ENCODE assay signal across 11 mouse cellular contexts in the genomic region with DNA sequence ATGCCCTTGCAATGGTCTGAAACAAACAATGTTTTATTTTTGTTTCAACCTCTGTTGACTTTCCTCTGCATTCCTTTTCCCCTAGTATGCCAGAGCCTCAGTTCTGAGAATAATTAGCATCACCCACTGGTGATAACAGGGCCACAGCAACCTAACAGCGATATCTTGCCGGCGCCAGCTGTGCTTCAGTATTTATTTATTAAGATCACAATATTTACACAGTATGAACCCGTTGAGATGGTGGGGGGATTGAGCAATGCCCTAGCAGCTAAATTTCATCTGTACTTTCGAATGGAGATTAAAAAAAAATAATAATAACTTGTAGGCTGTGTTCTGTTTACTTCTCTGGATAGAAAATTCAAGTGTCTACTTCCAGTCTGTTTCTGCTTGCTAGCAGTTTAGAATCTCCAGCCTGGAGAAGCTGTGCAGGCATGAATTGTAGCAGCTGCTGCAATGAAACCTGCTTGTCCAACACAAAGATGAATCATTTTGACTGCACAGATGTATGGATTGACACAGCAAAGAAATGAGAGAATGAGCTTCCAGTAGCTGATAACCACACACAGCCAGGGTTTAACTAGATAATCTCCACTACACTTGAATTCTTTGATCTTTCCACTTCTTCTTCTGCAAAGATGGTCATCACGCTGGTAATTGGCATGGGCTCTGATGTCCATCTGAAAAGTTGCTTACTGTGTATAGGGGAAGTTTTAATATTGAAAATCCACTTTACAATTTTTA.
DNase-seq lines count a peak whose midpoint lies in the region; ATAC-seq and TF ChIP-seq lines count a peak whose summit lies in the region.
"Had no signal": no experiment of that assay in that cellular context is flagged by ENCODE, and none has a peak within 500 bp of the region (broad histone marks: within the 10 kb centered on the region; RNA-seq: fewer than 3 reads in every experiment).

No protein-coding gene starts in this region.

- H3K27ac ChIP-seq in hindbrain, embryonic 15.5 days (replicated peaks), result 0 out of 2 replicates have a peak overlapping the region, but pooled peaks have one; percentile 9
- H3K27ac ChIP-seq in hindbrain, embryonic 10.5 days, result no peak overlapping the region
- no peak overlapping the region; the same call in 1 of the 2 replicates for H3K27ac ChIP-seq in forebrain, embryonic 14.5 days (ENCODE audit: low read depth, low read length)
- no peak overlapping the region for H3K27ac ChIP-seq in midbrain, embryonic 12.5 days (replicated peaks)
- no peak overlapping the region for H3K27ac ChIP-seq in gastrocnemius, adult 2 months

- intact Hi-C loops in heart, postnatal 14 days (cut with DNase I), result no loop called here
- intact Hi-C loops in gastrocnemius, adult 2 months (cut with DNase I), result no loop called here

- H3K9ac ChIP-seq in hindbrain, embryonic 15.5 days, result no peak overlapping the region
- no peak overlapping the region for H3K9ac ChIP-seq in forebrain, embryonic 14.5 days (ENCODE audit: low read length)
- no peak overlapping the region for H3K9ac ChIP-seq in midbrain, embryonic 12.5 days (replicated peaks)

- H3K36me3 ChIP-seq in hindbrain, embryonic 15.5 days, result no peaks in the 10 kb centered on the region
- H3K36me3 ChIP-seq in hindbrain, embryonic 10.5 days, result no peaks in the 10 kb centered on the region
- H3K36me3 ChIP-seq in forebrain, embryonic 14.5 days (ENCODE audit: control insufficient read depth, insufficient read depth, low read length), result no peaks in the 10 kb centered on the region
- H3K36me3 ChIP-seq in midbrain, embryonic 12.5 days, result no peaks in the 10 kb centered on the region

- no peaks in the 10 kb centered on the region for H3K27me3 ChIP-seq in hindbrain, embryonic 15.5 days
- H3K27me3 ChIP-seq in hindbrain, embryonic 10.5 days (ENCODE audit: insufficient read depth, poor library complexity, severe bottlenecking), result no peaks in the 10 kb centered on the region
- H3K27me3 ChIP-seq in forebrain, embryonic 14.5 days (replicated peaks; ENCODE audit: control insufficient read depth, insufficient read depth, low read length), result no peaks in the 10 kb centered on the region
- H3K27me3 ChIP-seq in midbrain, embryonic 12.5 days, result no peaks in the 10 kb centered on the region
- H3K27me3 ChIP-seq: CH12.LX had no signal

- no peaks in the 10 kb centered on the region for H3K4me1 ChIP-seq in hindbrain, embryonic 15.5 days (replicated peaks)
- H3K4me1 ChIP-seq in hindbrain, embryonic 10.5 days (replicated peaks), result no peaks in the 10 kb centered on the region
- no peaks in the 10 kb centered on the region for H3K4me1 ChIP-seq in forebrain, embryonic 14.5 days (ENCODE audit: control insufficient read depth, insufficient read depth, low read length)
- H3K4me1 ChIP-seq in midbrain, embryonic 12.5 days, result no peaks in the 10 kb centered on the region

- ATAC-seq in hindbrain, embryonic 15.5 days (ENCODE audit: low FRiP score, low read depth), result peak; percentile 61; the same call in 1 of the 2 replicates
- ATAC-seq in forebrain, embryonic 14.5 days, result 0 out of 2 replicates have a peak, but pooled peaks have one; percentile 23
- ATAC-seq in midbrain, embryonic 12.5 days (ENCODE audit: low FRiP score, low read depth), result peak; percentile 44; the same call in 1 of the 2 replicates

- TF ChIP-seq CTCF in gastrocnemius, adult 2 months (IDR thresholded peaks at IDR 0.05), result no peak

- H3K9me3 ChIP-seq in hindbrain, embryonic 15.5 days, result no peaks in the 10 kb centered on the region
- H3K9me3 ChIP-seq in hindbrain, embryonic 10.5 days, result no peaks in the 10 kb centered on the region
- no peaks in the 10 kb centered on the region for H3K9me3 ChIP-seq in forebrain, embryonic 14.5 days (replicated peaks; ENCODE audit: control insufficient read depth, low read length)
- no peaks in the 10 kb centered on the region for H3K9me3 ChIP-seq in midbrain, embryonic 12.5 days

- no peak overlapping the region for H3K4me3 ChIP-seq in hindbrain, embryonic 15.5 days
- no peak overlapping the region for H3K4me3 ChIP-seq in hindbrain, embryonic 10.5 days
- no peak overlapping the region for H3K4me3 ChIP-seq in forebrain, embryonic 14.5 days (ENCODE audit: low read depth, low read length)
- H3K4me3 ChIP-seq in midbrain, embryonic 12.5 days, result no peak overlapping the region
- no peak overlapping the region for H3K4me3 ChIP-seq in gastrocnemius, adult 2 months

- 68% methylated on average over 6 of the region's 6 CpGs for WGBS in hindbrain, embryonic 15.5 days
- 68% methylated on average over 6 of the region's 6 CpGs for WGBS in hindbrain, embryonic 10.5 days
- 76% methylated on average over 6 of the region's 6 CpGs for WGBS in forebrain, embryonic 14.5 days
- WGBS in midbrain, embryonic 12.5 days, result 69% methylated on average over 6 of the region's 6 CpGs

- no peak for DNase-seq in hindbrain, embryonic 10.5 days (ENCODE audit: low spot score)
- peak; percentile 16 for DNase-seq in forebrain, embryonic 14.5 days (ENCODE audit: low spot score)
- peak; percentile 2 to 10 for DNase-seq in heart, postnatal 14 days
- DNase-seq in gastrocnemius, postnatal 25 days, result no peak
- no peak for DNase-seq in gastrocnemius, adult 2 months
- no peak for DNase-seq in natural killer cell, adult 2 months (ENCODE audit: low spot score in 2 of 2)
- DNase-seq: cerebellum, adult 9-10 months; thymus, adult 18-20 months had no signal

- peak overlapping the region; percentile 8; the same call in 1 of the 2 replicates for H3K4me2 ChIP-seq in hindbrain, embryonic 15.5 days
- H3K4me2 ChIP-seq in forebrain, embryonic 14.5 days (ENCODE audit: low read length), result no peak overlapping the region
- no peak overlapping the region for H3K4me2 ChIP-seq in midbrain, embryonic 12.5 days (replicated peaks)

Comparison
In these comparisons a context has a peak if more than half of its experiments do, and no peak if none do; other contexts are left out.
1. DNase-seq: peak in forebrain, embryonic 14.5 days (single experiment) and heart, postnatal 14 days (2 of 2); none in hindbrain, embryonic 10.5 days (single experiment), gastrocnemius, postnatal 25 days (single experiment), gastrocnemius, adult 2 months (single experiment) and natural killer cell, adult 2 months (0 of 2).
2. Peak in every context shown above with its lines, with median percentiles within 50 percentile points of each other: ATAC-seq.